Mouse (Mus musculus): ENCODE results near the gene Arap2.

GRCm38 (mm10) chr5:62628901-62629300 is 137.1 kb downstream of the Arap2 start:
- TF ChIP-seq CTCF (IDR thresholded peaks at IDR 0.05; ENCODE audit: borderline replicate concordance, control insufficient read depth, extremely low read depth, insufficient read depth, low read length, poor library complexity) (no peak), POLR2A (IDR thresholded peaks at IDR 0.05; ENCODE audit: control insufficient read depth, extremely low read depth, insufficient read depth, low read length, poor library complexity) (no peak)

All from thymus, adult 2 months (tissue).